Mouse (Mus musculus): Measurements from ENCODE around the gene Pald1. TPM values are rescaled to one million over a fixed set of nuclear protein-coding genes. Genes with fewer than 3 reads are reported as not detected.

The Pald1 gene
- polyA plus RNA-seq, 1 experiment from 2014 or later, result 36.1 TPM

- no peaks in the 10 kb centered on the region for H3K36me3 ChIP-seq
- DNase-seq (ENCODE audit: low spot score), result no peak
- no peak overlapping the region for H3K4me3 ChIP-seq
- peaks cover 61% of the 10 kb centered on the region for H3K4me1 ChIP-seq
- H3K27ac ChIP-seq (replicated peaks), result no peak overlapping the region
- H3K9me3 ChIP-seq (replicated peaks), result 0 out of 2 replicates have a peak, but pooled peaks cover 3% of the 10 kb centered on the region
- 95% methylated on average over 5 of the region's 5 CpGs for WGBS
- H3K27me3 ChIP-seq (ENCODE audit: low read depth, poor library complexity, severe bottlenecking), result peaks cover 23% of the 10 kb centered on the region
Observed at GRCm38 (mm10) chr10:61378050-61378449, 5.3 kb downstream of the Pald1 start.

DNA sequence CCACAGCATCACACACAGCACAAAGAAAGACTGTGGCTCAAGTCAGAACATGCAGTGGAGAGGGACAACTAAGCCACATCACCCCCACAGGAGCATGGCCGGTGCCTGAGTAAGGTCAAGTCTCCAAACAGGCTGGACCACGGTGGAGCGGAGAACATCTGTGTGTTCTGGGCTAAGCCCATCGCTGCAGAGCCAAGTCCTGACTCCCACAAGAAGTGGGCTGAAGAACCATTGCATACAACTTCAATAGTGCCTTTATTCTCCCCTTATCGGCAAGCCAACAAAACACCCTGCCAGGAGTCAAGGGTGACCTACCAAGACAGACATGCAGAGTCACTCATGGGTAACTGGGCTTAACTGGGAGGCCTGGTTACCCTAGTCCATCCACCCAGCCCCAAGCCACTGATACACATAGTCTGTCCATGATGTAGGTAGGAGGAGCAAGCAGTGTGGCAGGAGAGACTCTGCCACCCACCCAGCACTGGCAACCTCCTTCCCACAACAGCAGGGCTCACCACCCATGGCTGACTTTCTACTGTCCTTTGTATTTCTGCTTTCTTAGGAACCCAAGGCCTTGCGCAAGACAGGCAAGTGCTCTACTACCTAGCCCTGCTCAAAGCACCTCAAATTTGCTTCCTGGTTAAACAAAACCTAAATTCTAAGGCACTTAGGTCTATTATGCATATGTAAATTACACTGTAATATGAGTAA, 8.4 kb downstream of the Pald1 start:
- DNase-seq (ENCODE audit: low spot score), result no peak
- WGBS, result 75% methylated on average over 6 of the region's 6 CpGs
- Histone ChIP-seq H3K4me1 (peaks cover 59% of the 10 kb centered on the region), H3K9me3 (replicated peaks) (0 out of 2 replicates have a peak, but pooled peaks cover 3% of the 10 kb centered on the region), H3K27me3 (ENCODE audit: low read depth, poor library complexity, severe bottlenecking) (peaks cover 1% of the 10 kb centered on the region; the same call in 1 of the 2 replicates), H3K4me3 (no peak overlapping the region), H3K36me3 (0 out of 2 replicates have a peak, but pooled peaks cover 2% of the 10 kb centered on the region), H3K27ac (replicated peaks) (no peak overlapping the region)

DNA sequence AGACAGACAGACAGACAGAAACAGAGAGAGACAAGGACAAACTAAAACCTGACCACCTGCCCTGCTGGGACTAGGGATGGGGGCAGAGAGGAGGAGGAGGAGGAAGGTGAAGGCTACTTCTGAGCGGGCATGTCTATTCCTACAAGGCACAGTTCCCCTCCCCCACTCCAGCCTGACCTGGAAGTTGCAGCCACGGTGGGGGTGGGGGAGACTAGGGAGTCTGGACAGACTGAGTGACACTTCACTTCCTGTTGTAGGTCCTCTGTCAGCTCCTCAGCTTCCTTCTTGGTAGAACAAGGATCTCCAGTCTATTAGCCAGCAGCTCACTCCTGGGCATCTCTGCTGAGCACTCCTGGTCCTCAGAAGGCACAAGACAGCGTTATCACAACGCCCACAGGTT, 9.3 kb downstream of the Pald1 start:
- no peak overlapping the region for H3K27ac ChIP-seq (replicated peaks)
- WGBS, result 55% methylated on average over 4 of the region's 4 CpGs
- 0 out of 2 replicates have a peak, but pooled peaks cover 3% of the 10 kb centered on the region for H3K9me3 ChIP-seq (replicated peaks)
- no peaks in the 10 kb centered on the region for H3K27me3 ChIP-seq (ENCODE audit: low read depth, poor library complexity, severe bottlenecking)
- H3K4me1 ChIP-seq, result peaks cover 57% of the 10 kb centered on the region
- DNase-seq (ENCODE audit: low spot score), result no peak
- H3K4me3 ChIP-seq, result no peak overlapping the region
- H3K36me3 ChIP-seq, result 0 out of 2 replicates have a peak, but pooled peaks cover 2% of the 10 kb centered on the region

- Histone ChIP-seq H3K36me3 (0 out of 2 replicates have a peak, but pooled peaks cover 2% of the 10 kb centered on the region), H3K27ac (replicated peaks) (0 out of 2 replicates have a peak overlapping the region, but pooled peaks have one; percentile 52), H3K9me3 (replicated peaks) (0 out of 2 replicates have a peak, but pooled peaks cover 3% of the 10 kb centered on the region), H3K4me1 (peaks cover 54% of the 10 kb centered on the region), H3K4me3 (no peak overlapping the region), H3K27me3 (ENCODE audit: low read depth, poor library complexity, severe bottlenecking) (no peaks in the 10 kb centered on the region)
- no peak for DNase-seq (ENCODE audit: low spot score)
- 67% methylated on average over 4 of the region's 4 CpGs for WGBS
Observed at GRCm38 (mm10) chr10:61372585-61372923, 10.8 kb downstream of the Pald1 start.

DNA sequence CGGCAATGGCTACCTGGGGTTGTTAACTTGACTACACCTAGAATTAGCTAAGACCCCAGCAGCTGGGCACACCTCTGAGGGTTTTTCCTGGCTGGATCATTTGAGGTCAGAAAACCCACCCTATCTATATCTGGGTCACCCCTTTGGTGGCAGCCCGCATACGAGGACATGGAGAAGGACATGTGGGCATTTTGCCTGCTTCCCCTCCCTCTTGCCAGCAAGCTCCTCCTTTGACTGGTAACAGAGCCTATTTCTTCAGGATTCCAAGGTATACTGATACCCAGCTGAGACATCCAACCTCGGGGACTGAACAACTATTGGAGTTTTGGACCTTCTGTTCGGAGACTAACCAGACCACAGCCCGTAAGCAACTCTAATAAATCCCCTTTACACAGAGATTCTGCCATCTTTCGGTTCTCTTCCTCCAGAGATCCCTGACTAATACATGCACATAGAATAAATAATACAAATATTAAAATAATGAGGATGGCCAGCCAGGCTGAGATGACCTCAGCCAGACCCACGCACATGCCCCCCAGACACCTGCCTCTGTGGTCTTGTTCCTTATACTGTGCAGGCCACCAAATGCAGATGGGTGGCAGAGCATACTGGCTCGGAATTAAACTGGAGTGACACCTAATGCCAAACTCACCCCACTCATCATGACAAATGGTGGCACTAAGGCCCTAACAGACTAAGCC, 11.3 kb downstream of the Pald1 start:
- Histone ChIP-seq H3K27ac (replicated peaks) (peak overlapping the region; percentile 55; the same call in 1 of the 2 replicates), H3K4me3 (no peak overlapping the region), H3K4me1 (peaks cover 51% of the 10 kb centered on the region), H3K36me3 (0 out of 2 replicates have a peak, but pooled peaks cover 2% of the 10 kb centered on the region), H3K27me3 (ENCODE audit: low read depth, poor library complexity, severe bottlenecking) (no peaks in the 10 kb centered on the region), H3K9me3 (replicated peaks) (0 out of 2 replicates have a peak, but pooled peaks cover 3% of the 10 kb centered on the region)
- DNase-seq (ENCODE audit: low spot score), result no peak
- 85% methylated on average over 9 of the region's 9 CpGs for WGBS

- 75% methylated on average over 18 of the region's 18 CpGs for WGBS
- 0 out of 2 replicates have a peak, but pooled peaks cover 3% of the 10 kb centered on the region for H3K9me3 ChIP-seq (replicated peaks)
- peaks cover 50% of the 10 kb centered on the region for H3K4me1 ChIP-seq
- DNase-seq (ENCODE audit: low spot score), result no peak
- H3K36me3 ChIP-seq, result 0 out of 2 replicates have a peak, but pooled peaks cover 2% of the 10 kb centered on the region
- no peaks in the 10 kb centered on the region for H3K27me3 ChIP-seq (ENCODE audit: low read depth, poor library complexity, severe bottlenecking)
- H3K4me3 ChIP-seq, result no peak overlapping the region
- H3K27ac ChIP-seq (replicated peaks), result peak overlapping the region; percentile 55
Observed at GRCm38 (mm10) chr10:61370273-61370979, 12.9 kb downstream of the Pald1 start.

GRCm38 (mm10) chr10:61369755-61370154, 13.6 kb downstream of the Pald1 start:
- H3K9me3 ChIP-seq (replicated peaks), result 0 out of 2 replicates have a peak, but pooled peaks cover 3% of the 10 kb centered on the region
- 53% methylated on average over 5 of the region's 5 CpGs for WGBS
- no peak overlapping the region for H3K4me3 ChIP-seq
- DNase-seq (ENCODE audit: low spot score), result no peak
- no peaks in the 10 kb centered on the region for H3K27me3 ChIP-seq (ENCODE audit: low read depth, poor library complexity, severe bottlenecking)
- H3K36me3 ChIP-seq, result peaks cover 2% of the 10 kb centered on the region; the same call in 1 of the 2 replicates
- no peak overlapping the region for H3K27ac ChIP-seq (replicated peaks)
- H3K4me1 ChIP-seq, result peaks cover 43% of the 10 kb centered on the region

DNA sequence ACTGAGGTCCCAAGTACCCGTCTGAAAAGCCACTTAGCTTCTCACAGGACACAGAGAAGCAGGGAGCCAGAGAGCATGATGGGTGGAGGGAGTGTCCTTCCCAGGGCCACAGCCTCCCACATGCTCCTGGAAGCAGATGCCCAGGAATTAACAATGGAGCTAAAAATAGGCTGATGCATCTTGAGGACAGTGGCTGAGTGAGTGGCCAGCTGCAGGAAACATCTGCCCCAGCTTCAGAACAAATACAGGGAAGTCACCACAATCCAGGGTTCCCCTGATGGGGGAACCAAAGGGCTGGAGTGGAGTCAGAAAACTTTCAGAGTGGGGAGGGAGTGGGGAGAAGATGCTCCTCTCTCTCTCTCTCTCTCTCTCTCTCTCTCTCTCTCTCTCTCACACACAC, 17.4 kb downstream of the Pald1 start:
- H3K4me1 ChIP-seq, result peaks cover 15% of the 10 kb centered on the region; the same call in 1 of the 2 replicates
- peaks cover 1% of the 10 kb centered on the region for H3K9me3 ChIP-seq (replicated peaks)
- no peak overlapping the region for H3K4me3 ChIP-seq
- DNase-seq (ENCODE audit: low spot score), result no peak
- no peak overlapping the region for H3K27ac ChIP-seq (replicated peaks)
- H3K27me3 ChIP-seq (ENCODE audit: low read depth, poor library complexity, severe bottlenecking), result no peaks in the 10 kb centered on the region
- 74% methylated on average over 1 of the region's 1 CpGs for WGBS
- H3K36me3 ChIP-seq, result peaks cover 10% of the 10 kb centered on the region; the same call in 1 of the 2 replicates

DNA sequence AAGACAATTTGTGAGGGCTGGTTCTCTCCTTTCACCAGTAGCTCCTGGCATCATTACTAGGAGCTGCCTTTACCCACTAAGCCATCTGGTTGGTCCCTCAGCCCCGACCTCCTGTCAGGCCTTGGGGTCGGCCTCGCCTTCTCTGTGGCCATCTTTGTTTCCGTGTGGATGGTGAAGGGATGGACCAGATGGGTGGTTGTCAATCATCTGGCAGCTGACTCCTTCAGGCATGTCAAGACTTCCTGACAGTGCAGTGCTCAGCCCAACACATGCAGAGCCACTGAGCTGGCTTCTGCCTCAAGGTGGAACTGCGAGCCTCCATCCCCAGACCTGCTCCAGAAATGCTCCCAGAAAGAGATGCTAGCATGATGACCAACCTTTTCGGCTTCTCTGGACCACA, 18.9 kb downstream of the Pald1 start:
- Histone ChIP-seq H3K9me3 (replicated peaks) (peaks cover 6% of the 10 kb centered on the region), H3K36me3 (peaks cover 11% of the 10 kb centered on the region; the same call in 1 of the 2 replicates), H3K27me3 (ENCODE audit: low read depth, poor library complexity, severe bottlenecking) (no peaks in the 10 kb centered on the region), H3K4me3 (no peak overlapping the region), H3K27ac (replicated peaks) (no peak overlapping the region), H3K4me1 (0 out of 2 replicates have a peak, but pooled peaks cover under 1% of the 10 kb centered on the region)
- no peak for DNase-seq (ENCODE audit: low spot score)
- 94% methylated on average over 6 of the region's 6 CpGs for WGBS

- 77% methylated on average over 8 of the region's 8 CpGs for WGBS
- H3K27me3 ChIP-seq (ENCODE audit: low read depth, poor library complexity, severe bottlenecking), result no peaks in the 10 kb centered on the region
- H3K36me3 ChIP-seq, result peaks cover 11% of the 10 kb centered on the region; the same call in 1 of the 2 replicates
- H3K4me3 ChIP-seq, result no peak overlapping the region
- DNase-seq (ENCODE audit: low spot score), result no peak
- peaks cover 6% of the 10 kb centered on the region for H3K9me3 ChIP-seq (replicated peaks)
- H3K4me1 ChIP-seq, result no peaks in the 10 kb centered on the region
- H3K27ac ChIP-seq (replicated peaks), result peak overlapping the region; percentile 4; the same call in 1 of the 2 replicates
Observed at GRCm38 (mm10) chr10:61362992-61363391, 20.3 kb downstream of the Pald1 start.

GRCm38 (mm10) chr10:61362483-61362882, 20.8 kb downstream of the Pald1 start:
- peak overlapping the region; percentile 4; the same call in 1 of the 2 replicates for H3K27ac ChIP-seq (replicated peaks)
- 86% methylated on average over 9 of the region's 9 CpGs for WGBS
- DNase-seq (ENCODE audit: low spot score), result no peak

DNA sequence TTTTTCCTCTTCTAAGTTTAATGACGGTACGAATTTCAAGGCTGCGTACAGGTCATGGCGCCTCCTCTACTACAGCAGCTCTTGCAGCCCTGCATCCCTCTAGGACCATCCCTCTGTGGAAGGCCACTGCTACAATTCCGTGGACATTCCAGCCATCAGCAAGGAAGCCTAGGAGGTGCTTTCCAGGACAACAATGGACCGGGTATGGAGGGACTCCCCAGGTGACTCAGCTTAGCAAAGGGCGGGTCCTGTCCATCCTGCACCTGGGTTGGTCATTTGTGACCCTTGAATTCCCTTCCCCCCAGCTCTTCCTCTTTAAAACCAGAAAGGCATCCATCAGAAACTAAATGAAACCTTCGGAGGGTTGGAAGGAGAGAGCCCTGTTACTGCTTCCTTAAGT, 22.7 kb downstream of the Pald1 start:
- no peak for DNase-seq (ENCODE audit: low spot score)
- H3K4me3 ChIP-seq, result no peak overlapping the region
- WGBS, result 93% methylated on average over 8 of the region's 8 CpGs

More at GRCm38 (mm10) chr10:61362483-61362882, 20.8 kb downstream of the Pald1 start:
- no peaks in the 10 kb centered on the region for H3K4me1 ChIP-seq
- H3K9me3 ChIP-seq (replicated peaks), result peaks cover 6% of the 10 kb centered on the region
- no peaks in the 10 kb centered on the region for H3K27me3 ChIP-seq (ENCODE audit: low read depth, poor library complexity, severe bottlenecking)
- peaks cover 11% of the 10 kb centered on the region; the same call in 1 of the 2 replicates for H3K36me3 ChIP-seq
- H3K4me3 ChIP-seq, result no peak overlapping the region

More for the DNA sequence above, 22.7 kb downstream of the Pald1 start:
- H3K27me3 ChIP-seq (ENCODE audit: low read depth, poor library complexity, severe bottlenecking), result no peaks in the 10 kb centered on the region
- peaks cover 16% of the 10 kb centered on the region for H3K36me3 ChIP-seq
- no peaks in the 10 kb centered on the region for H3K4me1 ChIP-seq
- H3K27ac ChIP-seq (replicated peaks), result no peak overlapping the region
- H3K9me3 ChIP-seq (replicated peaks), result peaks cover 6% of the 10 kb centered on the region

Measured in midbrain, embryonic 10.5 days (tissue).